Comparison of ENCODE assay signal across 26 mouse cellular contexts in the genomic region with DNA sequence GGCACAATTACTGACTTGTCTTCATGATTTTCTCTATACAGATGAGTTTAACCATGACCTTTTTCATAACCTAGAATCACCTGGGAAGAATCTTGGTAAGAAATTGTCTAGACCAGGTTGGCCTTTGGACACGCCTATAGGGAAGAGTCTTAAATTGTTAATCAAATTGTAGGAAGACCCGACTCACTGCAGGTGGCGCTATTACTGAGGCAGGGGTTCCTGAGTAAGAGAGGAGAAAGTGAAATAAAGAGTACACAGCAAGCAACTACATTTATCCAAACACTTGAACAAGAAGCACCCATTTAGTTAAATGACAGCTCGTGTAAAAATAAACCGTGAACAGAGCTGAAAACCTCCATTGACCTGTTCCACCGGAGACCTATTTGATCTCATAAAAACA.
DNase-seq lines count a peak whose midpoint lies in the region; ATAC-seq and TF ChIP-seq lines count a peak whose summit lies in the region.
"Had no signal": no experiment of that assay in that cellular context is flagged by ENCODE, and none has a peak within 500 bp of the region (broad histone marks: within the 10 kb centered on the region; RNA-seq: fewer than 3 reads in every experiment).

No protein-coding gene starts in this region.

- no peak overlapping the region for H3K4me2 ChIP-seq in forebrain, embryonic 15.5 days (replicated peaks)
- H3K4me2 ChIP-seq in liver, embryonic 11.5 days, result no peak overlapping the region
- H3K4me2 ChIP-seq: embryonic facial prominence, embryonic 13.5 days; embryonic facial prominence, embryonic 15.5 days; forebrain, embryonic 12.5 days had no signal

- TF ChIP-seq CTCF in layer of hippocampus, adult 2 months (conservative IDR thresholded peaks at IDR 0.05), result peak; percentile 18; the same call in 1 of the 2 replicates

- 86% methylated on average over 6 of the region's 6 CpGs for WGBS in forebrain, embryonic 15.5 days
- 74% methylated on average over 6 of the region's 6 CpGs for WGBS in liver, embryonic 11.5 days

- in situ Hi-C loops in ES-E14 (cut with MboI; ENCODE audit: low sequenced_read_pairs in 2 of 2, unreplicated experiment in 2 of 2), result no loop called here

- no peak for DNase-seq in layer of hippocampus, adult 2 months (ENCODE audit: low spot score in 2 of 2)
- no peak for DNase-seq in layer of hippocampus, postnatal 14 days (ENCODE audit: low spot score in 2 of 2)
- DNase-seq in ES-E14 (ENCODE audit: low read depth, low spot score) (peak; percentile 13), ZHBTc4 (ENCODE audit: low read depth, low spot score) (peak; percentile 10)
- DNase-seq in heart, postnatal 14 days, result no peak
- no peak for DNase-seq in liver, embryonic 11.5 days (ENCODE audit: low spot score)
- DNase-seq: adrenal gland, adult 2 months; adrenal gland, postnatal 10 days; adrenal gland, postnatal 25 days; B cell, adult 2 months; cerebellum, adult 11 months; cerebellum, adult 18-20 months; cerebellum, adult 8-10 months; cerebellum, adult 9-11 months; cerebellum, postnatal 14 days; cerebellum, postnatal 36 days; embryo, embryonic 11 days; forebrain, postnatal 0 days had no signal

- no peaks in the 10 kb centered on the region for H3K27me3 ChIP-seq in forebrain, embryonic 15.5 days
- H3K27me3 ChIP-seq in liver, embryonic 11.5 days (replicated peaks; ENCODE audit: control insufficient read depth, insufficient read depth, low read length), result no peaks in the 10 kb centered on the region
- H3K27me3 ChIP-seq: embryonic facial prominence, embryonic 13.5 days; embryonic facial prominence, embryonic 15.5 days; forebrain, embryonic 12.5 days had no signal

- no peak for ATAC-seq in forebrain, embryonic 15.5 days (replicated peaks)
- no peak for ATAC-seq in liver, embryonic 11.5 days (replicated peaks; ENCODE audit: low FRiP score)
- ATAC-seq: CD4-positive, CD25-positive, alpha-beta regulatory T cell, adult 4 months; forebrain, embryonic 14.5 days; forebrain, postnatal 0 days had no signal

- no peaks in the 10 kb centered on the region for H3K36me3 ChIP-seq in ES-E14 (ENCODE audit: control insufficient read depth, insufficient read depth, low read length, poor library complexity, severe bottlenecking)
- H3K36me3 ChIP-seq in forebrain, embryonic 15.5 days, result no peaks in the 10 kb centered on the region
- no peaks in the 10 kb centered on the region for H3K36me3 ChIP-seq in liver, embryonic 11.5 days (ENCODE audit: control insufficient read depth, insufficient read depth, low read length)
- H3K36me3 ChIP-seq: embryonic facial prominence, embryonic 13.5 days; embryonic facial prominence, embryonic 15.5 days; forebrain, embryonic 10.5 days; forebrain, embryonic 12.5 days had no signal

- H3K27ac ChIP-seq in layer of hippocampus, adult 2 months, result no peak overlapping the region
- H3K27ac ChIP-seq in ES-E14 (ENCODE audit: insufficient read depth, low read depth, low read length, poor library complexity, severe bottlenecking), result no peak overlapping the region
- H3K27ac ChIP-seq in forebrain, embryonic 15.5 days (replicated peaks), result no peak overlapping the region
- H3K27ac ChIP-seq in liver, embryonic 11.5 days (ENCODE audit: low read depth, low read length), result no peak overlapping the region
- H3K27ac ChIP-seq: embryonic facial prominence, embryonic 13.5 days; embryonic facial prominence, embryonic 15.5 days; forebrain, embryonic 10.5 days; forebrain, embryonic 12.5 days had no signal

- H3K4me1 ChIP-seq in ES-E14 (ENCODE audit: control insufficient read depth in 2 of 2, insufficient read depth in 2 of 2, low read length in 2 of 2, poor library complexity in 1 of 2), result no peaks in the 10 kb centered on the region
- H3K4me1 ChIP-seq in forebrain, embryonic 15.5 days, result no peaks in the 10 kb centered on the region
- H3K4me1 ChIP-seq in liver, embryonic 11.5 days (replicated peaks; ENCODE audit: control insufficient read depth, insufficient read depth, low read length), result no peaks in the 10 kb centered on the region
- H3K4me1 ChIP-seq: embryonic facial prominence, embryonic 13.5 days; embryonic facial prominence, embryonic 15.5 days; forebrain, embryonic 10.5 days; forebrain, embryonic 12.5 days had no signal

- H3K9me3 ChIP-seq in ES-E14 (ENCODE audit: control insufficient read depth, insufficient read depth, low read depth, low read length), result no peaks in the 10 kb centered on the region
- no peaks in the 10 kb centered on the region for H3K9me3 ChIP-seq in forebrain, embryonic 15.5 days
- no peaks in the 10 kb centered on the region for H3K9me3 ChIP-seq in liver, embryonic 11.5 days (ENCODE audit: control insufficient read depth, low read length)
- H3K9me3 ChIP-seq: embryonic facial prominence, embryonic 13.5 days; embryonic facial prominence, embryonic 15.5 days; forebrain, embryonic 10.5 days; forebrain, embryonic 12.5 days had no signal

- intact Hi-C loops in heart, postnatal 14 days (cut with DNase I), result no loop called here

- no peak overlapping the region for H3K9ac ChIP-seq in ES-E14 (ENCODE audit: insufficient read depth, low read depth, low read length, poor library complexity, severe bottlenecking)
- no peak overlapping the region for H3K9ac ChIP-seq in forebrain, embryonic 15.5 days (replicated peaks)
- H3K9ac ChIP-seq in liver, embryonic 11.5 days (ENCODE audit: low read depth, low read length), result no peak overlapping the region
- H3K9ac ChIP-seq: embryonic facial prominence, embryonic 13.5 days; embryonic facial prominence, embryonic 15.5 days; forebrain, embryonic 12.5 days; forebrain, postnatal 0 days had no signal

- H3K4me3 ChIP-seq in layer of hippocampus, adult 2 months, result no peak overlapping the region
- H3K4me3 ChIP-seq in ES-E14 (ENCODE audit: insufficient read depth in 1 of 2, low read depth in 1 of 2, low read length in 2 of 2, poor library complexity in 1 of 2, severe bottlenecking in 1 of 2), result no peak overlapping the region
- no peak overlapping the region for H3K4me3 ChIP-seq in forebrain, embryonic 15.5 days
- H3K4me3 ChIP-seq in liver, embryonic 11.5 days (ENCODE audit: low read depth, low read length), result no peak overlapping the region
- H3K4me3 ChIP-seq: embryonic facial prominence, embryonic 13.5 days; embryonic facial prominence, embryonic 15.5 days; erythroblast, embryonic 14.5 days; forebrain, embryonic 10.5 days; forebrain, embryonic 12.5 days had no signal

TF ChIP-seq in ES-E14, 5 proteins besides CTCF, POLR2A, EP300 and RAD21:
- TF ChIP-seq ZNF384 (IDR thresholded peaks at IDR 0.05; ENCODE audit: low read depth, low read length) (no peak), ZC3H11A (IDR thresholded peaks at IDR 0.05; ENCODE audit: borderline replicate concordance, low read depth, low read length) (no peak), CHD2 (IDR thresholded peaks at IDR 0.05; ENCODE audit: low read depth, low read length) (no peak), HCFC1 (IDR thresholded peaks at IDR 0.05; ENCODE audit: borderline replicate concordance, insufficient read depth, low read length) (no peak), MAFK (IDR thresholded peaks at IDR 0.05; ENCODE audit: insufficient read depth, low read depth, low read length) (no peak)

Comparison
In these comparisons a context has a peak if more than half of its experiments do, and no peak if none do; other contexts are left out.
1. DNase-seq: peak in ES-E14 (single experiment) and ZHBTc4 (single experiment); none in layer of hippocampus, adult 2 months (0 of 2), layer of hippocampus, postnatal 14 days (0 of 2), heart, postnatal 14 days (0 of 2) and liver, embryonic 11.5 days (single experiment).